Mouse (Mus musculus) embryonic facial prominence, embryonic 15.5 days (tissue): Measurements from ENCODE around the gene Clstn2. TPM values are rescaled to one million over a fixed set of nuclear protein-coding genes. Genes with fewer than 3 reads are reported as not detected.

Experiments
- ATAC-seq: fragments of 200-750 bp; cut with Nextera tagmentation; 2 replicates; pipeline ENCODE4 v1.8.0; 2017; ENCODE audit warnings: low read depth, moderate TSS enrichment; ENCODE audit not compliant: insufficient number of reproducible peaks, low FRiP score, low TSS enrichment
- H3K27ac ChIP-seq: fragments of 300-500 bp; sonication (generic); replicated peaks from 2 replicates; pipeline ENCODE4 v1.5.1; 2015; ENCODE audit warnings: mild to moderate bottlenecking, inconsistent platforms
- H3K27me3 ChIP-seq: fragments of 300-500 bp; sonication (generic); 2 replicates; pipeline ENCODE4 v1.6.1; 2015; ENCODE audit warnings: inconsistent platforms
- H3K36me3 ChIP-seq: fragments of 300-500 bp; sonication (generic); 2 replicates; pipeline ENCODE4 v1.6.1; 2015; ENCODE audit warnings: mild to moderate bottlenecking, inconsistent platforms
- H3K4me1 ChIP-seq: fragments of 300-500 bp; sonication (generic); 2 replicates; pipeline ENCODE4 v1.6.1; 2015; ENCODE audit warnings: inconsistent platforms
- H3K4me2 ChIP-seq: fragments of 300-500 bp; sonication (generic); replicated peaks from 2 replicates; pipeline ENCODE4 v1.6.1; 2015; ENCODE audit warnings: mild to moderate bottlenecking, inconsistent platforms
- H3K4me3 ChIP-seq: fragments of 300-500 bp; sonication (generic); replicated peaks from 2 replicates; pipeline ENCODE4 v1.5.1; 2015; ENCODE audit warnings: mild to moderate bottlenecking, inconsistent platforms
- H3K9ac ChIP-seq: fragments of 300-500 bp; sonication (generic); 2 replicates; pipeline ENCODE4 v1.6.1; 2015; ENCODE audit warnings: inconsistent platforms
- H3K9me3 ChIP-seq: fragments of 300-500 bp; sonication (generic); replicated peaks from 2 replicates; pipeline ENCODE4 v1.6.1; 2016; ENCODE audit warnings: inconsistent platforms
- WGBS: fragments of 180-500 bp; shearing (Covaris S2); methylation state at CpG from one replicate; pipeline ENCODE4 v1.1.7; 2015; 5-methylcytosine and 5-hydroxymethylcytosine counted together
- polyA plus RNA-seq: library from polyadenylated mRNA; unstranded; fragments of >200 nt; fragmentation: Nextera tagmentation; extraction: Ambion mirVana; gene quantifications from 2 replicates; pipeline ENCODE4 v1.2.1, GENCODE M21; 2015

Gene Clstn2
- polyA plus RNA-seq, result 2.6 and 3.3 TPM in 2 replicates

DNA sequence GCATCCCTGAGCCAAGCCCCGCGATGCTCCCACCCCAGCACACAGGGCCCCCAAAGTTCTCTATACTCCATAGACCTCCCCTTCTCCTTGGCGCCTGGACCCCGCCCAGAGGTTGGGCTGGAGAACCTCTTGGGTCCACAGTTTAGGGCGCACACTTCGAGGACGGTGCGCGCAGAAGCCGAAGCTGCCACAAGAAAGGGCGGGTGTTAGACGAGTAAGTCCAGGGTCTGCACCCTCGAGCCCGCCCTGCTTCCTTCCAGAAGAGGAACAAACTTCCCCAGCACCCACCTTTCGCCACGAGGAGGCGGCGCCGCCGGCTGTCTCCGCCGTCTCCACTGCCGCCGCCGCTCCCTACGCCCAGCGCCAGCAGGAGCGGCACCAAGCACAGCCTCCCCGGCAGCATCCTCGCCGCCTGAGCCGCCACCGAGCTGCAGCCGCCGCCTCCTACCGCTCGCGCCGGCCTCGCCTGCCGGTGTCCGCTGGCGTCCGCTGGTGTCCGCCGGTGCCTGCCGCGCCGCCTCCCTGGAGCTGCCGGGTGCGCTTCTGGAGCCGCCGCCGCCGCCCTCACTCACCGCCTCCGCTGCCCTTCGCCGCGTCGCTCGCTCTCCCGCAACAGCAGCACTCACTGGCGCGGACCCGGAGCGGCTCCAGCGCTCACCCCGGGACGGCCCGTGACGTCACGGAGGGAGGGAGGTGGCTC, at the start of gene Clstn2:
Gene Clstn2, minus strand, starts transcription at position 609 of the 700 bp plus-strand sequence.
- ATAC-seq, result peak; percentile 79
- no peaks in the 10 kb centered on the region for H3K36me3 ChIP-seq
- peaks cover 44% of the 10 kb centered on the region for H3K27me3 ChIP-seq
- WGBS, result under 1% methylated on average over 71 of the region's 73 CpGs
- H3K4me1 ChIP-seq, result peaks cover 18% of the 10 kb centered on the region
- no peaks in the 10 kb centered on the region for H3K9me3 ChIP-seq
- H3K4me2 ChIP-seq, result peak within 1 kb of the TSS; percentile 98
- H3K4me3 ChIP-seq, result peak within 1 kb of the TSS; percentile 63
- H3K9ac ChIP-seq, result peak within 1 kb of the TSS; percentile 26; the same call in 1 of the 2 replicates
- H3K27ac ChIP-seq, result no peak within 1 kb of the TSS; the same call in 1 of the 2 replicates

DNA sequence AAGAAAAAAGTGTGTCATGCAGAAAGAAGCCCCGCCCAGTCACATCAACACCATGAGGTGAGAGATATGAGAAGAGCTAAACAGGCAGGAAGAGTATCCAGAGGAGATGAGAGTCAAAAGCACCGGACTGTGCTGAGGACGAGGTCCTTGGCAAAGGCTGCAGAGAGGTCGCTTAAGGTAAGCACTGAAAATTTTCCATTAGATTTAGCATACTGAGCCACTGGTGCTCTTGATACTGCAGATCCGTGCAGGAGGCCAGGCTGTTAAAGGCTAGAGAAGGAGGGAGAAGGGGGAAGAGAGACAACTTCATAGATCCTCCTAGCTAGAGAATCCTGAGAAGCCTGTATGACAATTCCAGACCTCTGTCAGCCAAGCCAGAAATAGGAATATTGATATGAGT, 34.8 kb upstream of the Clstn2 start:
- Histone ChIP-seq H3K4me1 (no peaks in the 10 kb centered on the region), H3K27me3 (no peaks in the 10 kb centered on the region), H3K36me3 (no peaks in the 10 kb centered on the region), H3K4me3 (no peak overlapping the region), H3K27ac (no peak overlapping the region), H3K9ac (no peak overlapping the region), H3K9me3 (no peaks in the 10 kb centered on the region), H3K4me2 (no peak overlapping the region)
- 86% methylated on average over 5 of the region's 5 CpGs for WGBS
- ATAC-seq, result no peak

DNA sequence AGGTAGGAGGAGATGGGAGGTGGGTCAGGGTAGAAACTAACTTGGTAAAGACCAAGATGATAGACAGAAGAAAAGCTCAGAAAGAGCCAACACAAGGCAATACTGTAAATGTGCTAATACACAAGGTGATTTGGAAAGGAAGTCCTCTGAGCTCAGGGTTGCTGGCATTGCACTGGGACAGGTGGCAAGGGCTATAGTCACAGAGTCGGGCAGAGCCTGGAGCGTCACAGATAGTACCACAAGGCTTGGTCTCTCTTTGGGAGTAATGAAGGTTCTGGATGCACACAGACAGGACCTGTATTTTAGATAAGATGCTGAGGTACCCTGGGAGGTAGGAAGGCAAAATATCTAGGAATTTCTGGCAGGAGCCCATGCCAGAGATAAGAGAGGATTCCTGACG, 28.7 kb upstream of the Clstn2 start:
- H3K4me3 ChIP-seq, result no peak overlapping the region
- no peak overlapping the region for H3K4me2 ChIP-seq
- no peaks in the 10 kb centered on the region for H3K9me3 ChIP-seq
- no peaks in the 10 kb centered on the region for H3K4me1 ChIP-seq
- H3K27me3 ChIP-seq, result no peaks in the 10 kb centered on the region
- no peaks in the 10 kb centered on the region for H3K36me3 ChIP-seq
- H3K9ac ChIP-seq, result no peak overlapping the region
- H3K27ac ChIP-seq, result no peak overlapping the region
- 79% methylated on average over 3 of the region's 3 CpGs for WGBS
- no peak for ATAC-seq

DNA sequence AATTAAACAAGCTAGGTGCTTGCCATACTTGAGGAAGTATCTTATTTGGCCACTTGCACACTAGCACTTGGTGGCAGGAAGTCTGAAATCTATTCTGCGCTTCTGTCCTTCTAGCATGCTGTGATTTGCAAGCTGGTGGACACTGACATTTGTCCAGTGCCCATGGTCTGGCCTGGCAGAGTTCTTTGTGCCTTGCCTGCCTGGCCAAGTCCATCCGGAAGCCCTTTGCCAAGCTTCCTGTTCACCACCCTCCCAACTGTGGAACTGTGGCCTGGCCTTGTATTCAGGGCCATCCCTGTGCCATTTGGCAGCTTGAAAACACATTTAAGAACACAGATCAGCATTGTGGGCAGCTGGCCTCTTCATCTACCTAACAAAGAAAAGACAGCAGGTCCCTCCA, 24.3 kb upstream of the Clstn2 start:
- no peaks in the 10 kb centered on the region for H3K27me3 ChIP-seq
- H3K9me3 ChIP-seq, result no peaks in the 10 kb centered on the region
- no peaks in the 10 kb centered on the region for H3K4me1 ChIP-seq
- no peak for ATAC-seq
- no peak overlapping the region for H3K27ac ChIP-seq
- no peaks in the 10 kb centered on the region for H3K36me3 ChIP-seq
- H3K9ac ChIP-seq, result no peak overlapping the region
- 90% methylated on average over 2 of the region's 2 CpGs for WGBS
- H3K4me2 ChIP-seq, result no peak overlapping the region
- H3K4me3 ChIP-seq, result no peak overlapping the region

DNA sequence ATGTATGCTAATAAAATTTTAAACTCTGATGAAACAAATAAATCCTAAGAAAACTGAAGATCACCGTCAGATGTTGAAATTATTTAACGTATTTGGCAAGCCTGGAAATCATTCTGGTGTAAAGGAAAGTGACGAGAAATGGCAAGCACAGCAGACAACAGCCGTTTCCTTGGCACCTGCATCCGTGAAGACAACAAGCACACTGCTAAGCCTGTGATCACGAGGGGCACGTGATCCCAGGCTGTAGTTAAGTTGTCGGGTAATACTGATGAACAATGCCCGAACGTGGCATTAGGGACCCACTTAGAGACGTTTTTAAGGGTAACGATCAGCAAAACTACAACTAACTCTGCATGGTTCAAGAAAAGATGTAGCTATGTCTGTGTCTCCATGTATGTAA, 18.4 kb upstream of the Clstn2 start:
- Histone ChIP-seq H3K4me1 (no peaks in the 10 kb centered on the region), H3K4me3 (no peak overlapping the region), H3K36me3 (no peaks in the 10 kb centered on the region), H3K27ac (no peak overlapping the region), H3K9ac (no peak overlapping the region), H3K27me3 (no peaks in the 10 kb centered on the region), H3K9me3 (no peaks in the 10 kb centered on the region), H3K4me2 (no peak overlapping the region)
- ATAC-seq, result no peak
- 68% methylated on average over 12 of the region's 12 CpGs for WGBS

DNA sequence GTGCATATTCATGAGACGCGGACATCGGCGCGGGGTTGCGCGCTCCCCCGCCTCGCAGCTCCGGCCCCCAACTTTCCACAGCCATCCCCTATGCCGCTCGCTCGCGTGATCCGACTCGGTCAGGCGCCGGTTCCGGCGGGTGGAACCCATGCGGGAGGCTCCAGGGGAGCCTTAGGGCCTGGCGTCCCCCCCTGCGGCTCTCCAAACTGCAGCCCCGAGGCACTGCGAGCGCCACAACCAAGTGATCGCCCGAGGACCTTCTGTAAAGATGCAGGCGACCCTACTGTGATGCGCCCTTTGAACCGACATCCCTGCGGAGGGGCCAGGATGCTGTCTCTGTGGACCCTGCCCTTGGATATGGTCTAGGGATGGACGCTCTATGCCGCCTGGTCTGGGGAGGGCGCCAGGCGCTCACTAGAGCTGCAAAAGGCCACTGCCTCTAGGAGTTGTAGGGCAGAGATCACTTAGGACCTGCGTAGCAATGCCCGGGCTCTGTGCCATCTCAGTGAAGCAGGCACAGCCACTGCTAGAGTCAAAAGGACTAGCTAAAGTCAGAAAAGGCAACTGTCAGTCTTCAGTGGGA, 383 bp upstream of the Clstn2 start:
- WGBS, result under 1% methylated on average over 38 of the region's 38 CpGs
- peaks cover 44% of the 10 kb centered on the region for H3K27me3 ChIP-seq

DNA sequence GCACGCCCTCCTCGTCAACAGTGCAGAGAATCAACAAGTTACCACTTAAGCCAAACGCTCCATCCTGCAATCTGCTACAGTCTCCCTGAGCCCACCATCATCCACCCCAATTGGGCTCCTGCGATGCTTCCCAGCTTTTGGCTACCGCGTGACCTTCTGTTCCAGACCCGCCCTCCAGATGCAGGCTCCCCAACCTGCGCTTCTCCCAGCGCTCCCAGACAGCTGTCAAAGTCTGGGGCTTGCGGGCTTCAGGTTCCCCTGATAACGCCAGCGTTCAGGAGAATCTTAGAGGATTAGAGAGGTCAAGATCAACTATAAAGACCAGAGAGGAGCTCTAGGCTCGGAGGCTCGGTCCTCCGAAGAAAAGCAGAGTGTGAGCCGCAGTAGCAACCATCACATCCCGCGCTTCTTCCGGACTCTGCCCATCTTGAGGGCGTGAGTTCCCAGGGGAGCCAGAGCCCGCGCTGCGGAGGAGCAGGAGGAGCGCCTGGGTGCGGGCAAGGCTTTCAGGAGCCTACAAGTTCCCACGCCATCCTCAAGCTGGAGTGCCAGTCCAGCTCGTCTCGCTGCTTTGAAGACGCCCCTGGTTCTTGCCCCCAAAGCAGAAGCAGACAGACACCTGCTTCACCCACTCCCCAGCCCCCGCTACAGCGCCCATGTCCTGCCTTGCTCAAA, 946 bp downstream of the Clstn2 start:
- WGBS, result 2% methylated on average over 31 of the region's 31 CpGs
- no peaks in the 10 kb centered on the region for H3K9me3 ChIP-seq
- H3K27me3 ChIP-seq, result peaks cover 44% of the 10 kb centered on the region
- H3K9ac ChIP-seq, result no peak overlapping the region
- no peak; the same call in 1 of the 2 replicates for ATAC-seq
- H3K4me1 ChIP-seq, result peaks cover 18% of the 10 kb centered on the region
- peak overlapping the region; percentile 98 for H3K4me2 ChIP-seq
- H3K36me3 ChIP-seq, result no peaks in the 10 kb centered on the region
- H3K4me3 ChIP-seq, result peak overlapping the region; percentile 63
- H3K27ac ChIP-seq, result no peak overlapping the region

More for the DNA sequence above, 383 bp upstream of the Clstn2 start:
- Histone ChIP-seq H3K4me1 (peaks cover 18% of the 10 kb centered on the region), H3K36me3 (no peaks in the 10 kb centered on the region), H3K4me2 (peak overlapping the region; percentile 98), H3K9ac (peak overlapping the region; percentile 26; the same call in 1 of the 2 replicates), H3K4me3 (peak overlapping the region; percentile 63), H3K9me3 (no peaks in the 10 kb centered on the region), H3K27ac (no peak overlapping the region)
- 0 out of 2 replicates have a peak, but pooled peaks have one; percentile 30 for ATAC-seq

DNA sequence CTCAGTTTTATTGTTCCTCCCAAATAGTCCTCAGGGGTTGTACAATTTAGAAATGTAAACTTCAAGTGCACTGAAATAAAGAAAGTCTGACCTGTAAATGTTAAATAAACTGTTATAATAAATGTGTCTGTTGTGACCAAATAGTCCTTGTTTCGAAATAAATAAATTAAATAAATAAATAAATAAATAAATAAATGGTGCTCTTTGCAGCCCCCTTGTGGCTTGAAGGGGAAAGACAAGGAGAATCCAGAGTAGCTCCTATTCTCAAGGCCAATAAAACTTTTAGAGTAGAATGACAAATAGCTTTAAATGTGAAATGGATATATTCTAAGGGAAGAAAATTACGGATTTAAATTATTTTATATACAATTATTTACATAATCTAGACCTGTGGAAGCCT, 2.3 kb downstream of the Clstn2 start:
- ATAC-seq, result no peak
- Histone ChIP-seq H3K9ac (no peak overlapping the region), H3K27ac (no peak overlapping the region), H3K4me1 (peaks cover 18% of the 10 kb centered on the region), H3K36me3 (no peaks in the 10 kb centered on the region), H3K9me3 (no peaks in the 10 kb centered on the region), H3K4me3 (no peak overlapping the region), H3K27me3 (peaks cover 43% of the 10 kb centered on the region), H3K4me2 (no peak overlapping the region)
- 20% methylated on average over 2 of the region's 2 CpGs for WGBS

DNA sequence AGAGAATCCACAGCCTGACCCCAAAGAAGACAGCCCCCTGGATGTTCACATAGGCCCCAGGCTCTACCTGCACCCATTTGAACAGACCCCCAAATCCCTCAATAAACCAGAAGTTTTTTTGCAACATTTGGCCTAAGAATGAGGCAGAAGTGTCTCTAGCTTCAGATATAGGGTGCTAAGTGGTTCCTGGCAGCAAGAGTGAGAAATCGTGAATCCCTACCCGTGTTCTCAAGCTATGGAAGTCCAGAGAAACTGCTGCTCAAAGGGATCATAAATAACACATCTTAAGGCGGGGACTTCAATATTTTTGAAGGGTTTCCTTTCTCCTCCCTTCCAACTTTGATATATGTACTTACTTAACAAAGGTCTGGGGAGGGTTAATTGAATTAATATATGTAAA, 7.4 kb downstream of the Clstn2 start:
- WGBS, result 85% methylated on average over 3 of the region's 3 CpGs

DNA sequence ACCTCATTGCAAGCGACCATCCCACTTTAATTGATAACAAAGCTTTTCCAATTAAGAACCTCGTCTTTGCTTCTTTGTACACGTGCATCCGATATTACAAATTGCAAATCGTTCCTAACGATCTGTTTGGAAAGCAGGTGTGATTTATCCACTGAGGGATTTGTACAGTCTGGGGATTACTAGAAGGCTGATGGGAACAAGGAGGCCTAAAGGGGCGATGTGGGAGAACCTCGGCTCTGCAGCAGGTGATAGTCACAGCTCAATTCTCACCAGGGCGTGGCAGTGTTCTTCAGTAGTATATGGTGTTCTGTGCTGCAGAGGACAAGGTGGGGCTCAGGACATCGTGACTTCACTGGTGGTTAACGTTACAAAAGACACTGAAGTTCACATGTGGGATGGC, 9.9 kb downstream of the Clstn2 start:
- H3K4me1 ChIP-seq, result no peaks in the 10 kb centered on the region
- H3K27me3 ChIP-seq, result no peaks in the 10 kb centered on the region
- H3K9ac ChIP-seq, result no peak overlapping the region
- 76% methylated on average over 11 of the region's 11 CpGs for WGBS
- no peaks in the 10 kb centered on the region for H3K36me3 ChIP-seq
- no peak overlapping the region for H3K27ac ChIP-seq
- H3K4me3 ChIP-seq, result no peak overlapping the region
- H3K9me3 ChIP-seq, result no peaks in the 10 kb centered on the region
- H3K4me2 ChIP-seq, result no peak overlapping the region
- no peak for ATAC-seq

More for the DNA sequence above, 7.4 kb downstream of the Clstn2 start:
- H3K4me1 ChIP-seq, result no peaks in the 10 kb centered on the region
- H3K36me3 ChIP-seq, result no peaks in the 10 kb centered on the region
- no peak overlapping the region for H3K4me3 ChIP-seq
- H3K4me2 ChIP-seq, result no peak overlapping the region
- no peaks in the 10 kb centered on the region for H3K9me3 ChIP-seq
- H3K27ac ChIP-seq, result no peak overlapping the region
- no peaks in the 10 kb centered on the region for H3K27me3 ChIP-seq
- H3K9ac ChIP-seq, result no peak overlapping the region
- ATAC-seq, result no peak

DNA sequence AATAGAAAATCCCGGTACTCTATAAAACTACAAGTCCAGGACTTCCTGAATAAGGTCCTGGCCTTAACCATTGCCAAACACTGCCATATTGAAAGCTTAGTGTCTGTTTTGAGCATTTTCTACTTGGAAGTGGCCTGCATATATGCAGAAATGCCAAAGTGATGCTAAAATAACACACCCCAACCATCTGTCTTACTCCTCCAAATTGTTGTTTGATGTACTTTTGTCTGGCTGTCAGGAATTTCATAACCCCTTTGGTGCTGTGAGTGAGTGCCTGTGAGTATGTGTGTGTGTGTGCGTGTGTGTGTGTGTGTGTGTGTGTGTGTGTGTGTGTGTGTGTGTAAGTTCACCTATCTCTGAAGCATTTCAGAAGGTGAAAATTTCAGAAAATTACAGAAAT, 13.1 kb downstream of the Clstn2 start:
- no peaks in the 10 kb centered on the region for H3K9me3 ChIP-seq
- no peak overlapping the region for H3K4me3 ChIP-seq
- H3K4me2 ChIP-seq, result no peak overlapping the region
- H3K27ac ChIP-seq, result no peak overlapping the region
- H3K36me3 ChIP-seq, result no peaks in the 10 kb centered on the region
- no peaks in the 10 kb centered on the region for H3K27me3 ChIP-seq
- H3K9ac ChIP-seq, result no peak overlapping the region
- WGBS, result 81% methylated on average over 2 of the region's 2 CpGs
- no peak for ATAC-seq
- no peaks in the 10 kb centered on the region for H3K4me1 ChIP-seq
